9 mouse cellular contexts compared by ENCODE assay signal in the genomic region with DNA sequence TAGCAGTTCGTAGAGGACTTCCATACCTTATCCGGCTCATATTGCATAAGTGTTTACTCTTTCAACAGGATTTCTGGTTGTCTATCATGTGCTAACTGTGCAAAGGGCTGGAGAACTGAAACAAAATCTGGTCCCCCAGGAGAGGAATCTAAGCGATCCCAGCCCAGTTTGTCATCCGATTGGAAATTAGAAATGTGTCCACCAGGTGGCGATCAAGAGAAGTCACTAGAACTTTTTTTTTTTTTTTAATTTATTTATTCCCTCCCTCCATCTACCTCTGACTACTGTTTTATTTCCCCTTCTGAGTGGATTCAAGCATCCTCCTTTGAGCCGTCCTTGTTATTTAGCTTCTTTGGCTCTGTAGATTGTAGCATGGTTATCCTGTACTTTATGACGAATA. TPM values are rescaled to one million over a fixed set of nuclear protein-coding genes. Genes with fewer than 3 reads are reported as not detected.
DNase-seq lines count a peak whose midpoint lies in the region; ATAC-seq and TF ChIP-seq lines count a peak whose summit lies in the region.
"Had no signal": no experiment of that assay in that cellular context is flagged by ENCODE, and none has a peak within 500 bp of the region (broad histone marks: within the 10 kb centered on the region; RNA-seq: fewer than 3 reads in every experiment).

No protein-coding gene starts in this region.

- 0 out of 2 replicates have a peak, but pooled peaks have one; percentile 25 for ATAC-seq in intestine, embryonic 14.5 days (replicated peaks; ENCODE audit: low FRiP score, low TSS enrichment, low read depth)
- ATAC-seq in intestine, embryonic 15.5 days = no peak

- H3K4me3 ChIP-seq in intestine, embryonic 14.5 days (ENCODE audit: low read depth, low read length) = no peak overlapping the region
- no peak overlapping the region for H3K4me3 ChIP-seq in intestine, embryonic 15.5 days (replicated peaks)
- H3K4me3 ChIP-seq in ES-E14 (ENCODE audit: insufficient read depth in 1 of 2, low read depth in 1 of 2, low read length in 2 of 2, poor library complexity in 1 of 2, severe bottlenecking in 1 of 2) = no peak overlapping the region
- H3K4me3 ChIP-seq: limb, embryonic 15.5 days had no signal

- no peaks in the 10 kb centered on the region for H3K4me1 ChIP-seq in intestine, embryonic 14.5 days (replicated peaks; ENCODE audit: control insufficient read depth, insufficient read depth, low read length)
- no peaks in the 10 kb centered on the region for H3K4me1 ChIP-seq in intestine, embryonic 15.5 days (replicated peaks)
- peaks cover 10 to 13% of the 10 kb centered on the region in 2 experiments; a peak in 3 of 4 replicates for H3K4me1 ChIP-seq in ES-E14 (ENCODE audit: control insufficient read depth in 2 of 2, insufficient read depth in 2 of 2, low read length in 2 of 2, poor library complexity in 1 of 2)

- peak; percentile 81 for DNase-seq in intestine, embryonic 14.5 days (ENCODE audit: low spot score)
- DNase-seq in ES-E14 (ENCODE audit: low read depth, low spot score) = peak; percentile 51
- peak; percentile 32 for DNase-seq in cerebellum, adult 9-11 months
- DNase-seq in gastrocnemius, postnatal 14 days = peak; percentile 67
- DNase-seq in layer of hippocampus, adult 9-10 months (ENCODE audit: low spot score) = peak; percentile 74
- peak; percentile 75 for DNase-seq in mesoderm, embryonic 11.5 days (ENCODE audit: low read depth, low spot score)
- peak; percentile 74 for DNase-seq in thymus, postnatal 14 days

- no peak overlapping the region for H3K27ac ChIP-seq in intestine, embryonic 14.5 days (ENCODE audit: low read depth)
- H3K27ac ChIP-seq in intestine, embryonic 15.5 days = no peak overlapping the region
- no peak overlapping the region for H3K27ac ChIP-seq in ES-E14 (ENCODE audit: insufficient read depth, low read depth, low read length, poor library complexity, severe bottlenecking)
- H3K27ac ChIP-seq: limb, embryonic 15.5 days had no signal

- no peaks in the 10 kb centered on the region for H3K27me3 ChIP-seq in intestine, embryonic 14.5 days (replicated peaks; ENCODE audit: control insufficient read depth, insufficient read depth, low read length)
- no peaks in the 10 kb centered on the region for H3K27me3 ChIP-seq in intestine, embryonic 15.5 days (replicated peaks)
- H3K27me3 ChIP-seq: limb, embryonic 15.5 days had no signal

- no peaks in the 10 kb centered on the region for H3K9me3 ChIP-seq in intestine, embryonic 14.5 days (ENCODE audit: control insufficient read depth, low read length)
- no peaks in the 10 kb centered on the region for H3K9me3 ChIP-seq in intestine, embryonic 15.5 days
- no peaks in the 10 kb centered on the region for H3K9me3 ChIP-seq in ES-E14 (ENCODE audit: control insufficient read depth, insufficient read depth, low read depth, low read length)
- H3K9me3 ChIP-seq: limb, embryonic 15.5 days had no signal

- WGBS in intestine, embryonic 14.5 days = 27% methylated on average over 7 of the region's 7 CpGs
- 29% methylated on average over 7 of the region's 7 CpGs for WGBS in intestine, embryonic 15.5 days

- no peaks in the 10 kb centered on the region for H3K36me3 ChIP-seq in intestine, embryonic 14.5 days (ENCODE audit: control insufficient read depth, insufficient read depth, low read length)
- no peaks in the 10 kb centered on the region for H3K36me3 ChIP-seq in intestine, embryonic 15.5 days
- no peaks in the 10 kb centered on the region for H3K36me3 ChIP-seq in ES-E14 (ENCODE audit: control insufficient read depth, insufficient read depth, low read length, poor library complexity, severe bottlenecking)
- H3K36me3 ChIP-seq: limb, embryonic 15.5 days had no signal

- no peak overlapping the region for H3K9ac ChIP-seq in intestine, embryonic 14.5 days (ENCODE audit: low read length)
- no peak overlapping the region for H3K9ac ChIP-seq in intestine, embryonic 15.5 days
- no peak overlapping the region for H3K9ac ChIP-seq in ES-E14 (ENCODE audit: insufficient read depth, low read depth, low read length, poor library complexity, severe bottlenecking)
- H3K9ac ChIP-seq: limb, embryonic 15.5 days had no signal

- H3K4me2 ChIP-seq in intestine, embryonic 14.5 days (ENCODE audit: low read length) = no peak overlapping the region
- no peak overlapping the region for H3K4me2 ChIP-seq in intestine, embryonic 15.5 days (replicated peaks)
- H3K4me2 ChIP-seq: limb, embryonic 15.5 days had no signal

- in situ Hi-C loops in ES-E14 (cut with MboI; ENCODE audit: low sequenced_read_pairs in 2 of 2, unreplicated experiment in 2 of 2) = no loop called here

- intact Hi-C loops in gastrocnemius, postnatal 14 days (cut with DNase I; ENCODE audit: low total_unique reads) = no loop called here

TF ChIP-seq in ES-E14, 5 proteins besides CTCF, POLR2A, EP300 and RAD21:
- no peak for TF ChIP-seq ZC3H11A (IDR thresholded peaks at IDR 0.05; ENCODE audit: borderline replicate concordance, low read depth, low read length)
- TF ChIP-seq CHD2 (IDR thresholded peaks at IDR 0.05; ENCODE audit: low read depth, low read length) = no peak
- peak; percentile 98 for TF ChIP-seq ZNF384 (IDR thresholded peaks at IDR 0.05; ENCODE audit: low read depth, low read length)
- no peak for TF ChIP-seq MAFK (IDR thresholded peaks at IDR 0.05; ENCODE audit: insufficient read depth, low read depth, low read length)
- no peak for TF ChIP-seq HCFC1 (IDR thresholded peaks at IDR 0.05; ENCODE audit: borderline replicate concordance, insufficient read depth, low read length)

RNA-seq across cellular contexts. Expression of a gene that starts 14.1 kb away (rescaled TPM):
- polyA plus RNA-seq in intestine, embryonic 14.5 days (2014; fragmentation: Nextera tagmentation; extraction: Ambion mirVana) = 290 and 310 TPM in 2 replicates
- polyA plus RNA-seq in intestine, embryonic 15.5 days (2015; fragmentation: Nextera tagmentation; extraction: Ambion mirVana) = 291 and 356 TPM in 2 replicates
- total RNA-seq in ES-E14 (2012; rRNA removed) = 162 and 206 TPM in 2 replicates
- 1 to 10 TPM; 5.7 to 7.0 TPM for total RNA-seq in gastrocnemius, postnatal 14 days (2021)

RNA-seq across cellular contexts. Expression of a gene that starts 28.4 kb away (rescaled TPM):
- 9.9 and 11.5 TPM in 2 replicates for polyA plus RNA-seq in intestine, embryonic 14.5 days (2014; fragmentation: Nextera tagmentation; extraction: Ambion mirVana)
- 7.1 and 7.2 TPM in 2 replicates for polyA plus RNA-seq in intestine, embryonic 15.5 days (2015; fragmentation: Nextera tagmentation; extraction: Ambion mirVana)
- total RNA-seq in ES-E14 (2012; rRNA removed) = 2.1 and 3.4 TPM in 2 replicates
- 1 to 10 TPM; 1.2 to 1.3 TPM for total RNA-seq in gastrocnemius, postnatal 14 days (2021)

Comparison
In these comparisons a context has a peak if more than half of its experiments do, and no peak if none do; other contexts are left out.
1. RNA of a gene that starts 14.1 kb away (total RNA-seq): 162 to 206 TPM in ES-E14; 5.7 to 7.0 TPM in gastrocnemius, postnatal 14 days; every median in the first group is over 10 times any median in the second.
2. Peak in every context shown above with its lines, with median percentiles within 50 percentile points of each other: DNase-seq.